Mouse (Mus musculus): ENCODE measurements around the gene Ckap2l.
A peak's percentile ranks its signal among the peaks of the same experiment; 100 is the strongest.

Ckap2l gene

DNA sequence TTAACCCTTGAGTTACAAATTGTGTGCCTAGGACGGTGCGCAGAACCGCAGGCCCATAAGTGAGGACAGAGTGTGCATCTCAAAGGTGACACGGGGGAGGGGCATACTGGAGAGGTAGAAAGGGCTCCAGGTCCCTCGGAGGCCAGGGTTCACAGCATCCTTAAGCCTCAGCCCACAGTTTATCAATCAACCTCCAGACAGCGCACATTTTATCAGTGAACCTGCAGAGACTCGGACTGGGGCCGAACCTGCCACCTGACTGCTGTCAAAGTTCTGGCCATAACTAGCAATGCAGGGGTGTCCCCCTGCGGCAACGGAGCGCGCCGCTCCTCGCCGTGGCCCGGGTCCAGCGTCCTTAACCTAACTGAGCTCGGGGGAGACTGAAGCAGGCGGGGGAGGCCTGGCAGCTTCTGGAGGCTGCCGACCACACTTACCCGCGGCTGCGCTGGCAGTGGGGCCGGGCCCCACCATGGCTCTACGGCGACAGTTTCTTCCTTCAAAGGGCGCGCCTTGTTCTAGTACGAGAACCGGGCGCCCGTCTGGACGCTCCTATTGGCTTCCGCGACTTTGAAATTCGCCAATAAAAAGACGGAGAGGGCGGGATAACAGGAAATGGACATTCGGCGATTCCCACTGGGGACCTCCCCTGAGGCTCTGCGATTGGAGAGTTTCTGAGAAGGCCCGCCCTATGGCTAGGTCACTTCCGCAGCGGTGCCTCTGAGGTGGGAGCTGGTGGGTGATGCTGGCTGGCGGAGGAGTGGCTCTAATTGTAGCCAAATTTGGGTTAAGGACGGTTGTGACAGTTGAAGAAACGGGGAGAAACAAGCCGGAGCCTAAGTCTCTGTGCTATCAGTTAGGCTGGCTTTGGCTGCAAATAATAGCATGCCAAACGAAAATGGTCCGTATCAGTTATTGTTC, at the start of gene Ckap2l:
Gene Ckap2l (minus strand): TSS at position 542 of the 918 bp plus-strand sequence.
- peak; percentile 98 for DNase-seq (ENCODE audit: low spot score)

DNA sequence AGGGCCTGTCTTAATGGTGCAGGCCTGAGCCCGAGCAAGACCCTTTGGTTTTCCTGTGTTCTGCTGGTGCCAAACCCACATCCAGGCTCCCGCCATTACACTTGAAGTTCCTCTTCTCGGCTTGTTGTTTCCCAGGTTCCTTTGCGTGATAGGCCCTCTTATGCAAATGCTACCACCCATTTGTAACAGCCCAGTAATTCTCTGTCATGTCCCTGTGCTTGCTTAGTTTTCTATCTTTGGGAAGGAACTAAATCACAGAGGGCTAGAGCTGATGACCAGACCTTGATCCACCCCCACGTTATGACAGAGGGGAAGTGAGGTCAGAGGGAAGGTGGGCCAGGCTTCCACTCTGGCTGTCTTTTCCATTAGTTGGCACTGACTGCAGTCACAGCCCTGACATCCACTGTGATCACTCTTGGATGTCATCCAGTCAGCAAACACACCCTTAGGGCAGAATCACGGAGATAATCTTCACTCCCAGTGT, 41.2 kb upstream of the Ckap2l start:
- no peak for DNase-seq (ENCODE audit: low spot score)

DNA sequence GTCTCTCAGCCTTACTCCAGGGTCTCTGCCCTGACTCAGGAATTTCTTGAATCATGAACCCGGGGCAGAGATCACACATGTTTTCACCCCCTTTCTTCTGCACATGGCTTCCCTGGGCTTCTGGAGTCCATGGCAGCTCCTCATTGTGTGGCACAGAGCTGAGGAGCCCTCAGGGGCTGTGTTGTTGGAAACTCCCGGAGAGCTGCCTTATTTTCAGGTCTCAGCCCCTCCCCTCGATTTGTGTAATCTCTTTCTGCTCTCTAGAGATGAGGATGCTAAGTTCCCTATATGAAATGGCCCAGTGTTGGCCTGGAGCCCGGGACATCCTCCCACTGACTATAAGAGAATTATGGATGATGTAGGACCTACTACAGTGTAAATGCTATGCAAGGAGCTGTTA, 36.5 kb upstream of the Ckap2l start:
- DNase-seq (ENCODE audit: low spot score): no peak

DNA sequence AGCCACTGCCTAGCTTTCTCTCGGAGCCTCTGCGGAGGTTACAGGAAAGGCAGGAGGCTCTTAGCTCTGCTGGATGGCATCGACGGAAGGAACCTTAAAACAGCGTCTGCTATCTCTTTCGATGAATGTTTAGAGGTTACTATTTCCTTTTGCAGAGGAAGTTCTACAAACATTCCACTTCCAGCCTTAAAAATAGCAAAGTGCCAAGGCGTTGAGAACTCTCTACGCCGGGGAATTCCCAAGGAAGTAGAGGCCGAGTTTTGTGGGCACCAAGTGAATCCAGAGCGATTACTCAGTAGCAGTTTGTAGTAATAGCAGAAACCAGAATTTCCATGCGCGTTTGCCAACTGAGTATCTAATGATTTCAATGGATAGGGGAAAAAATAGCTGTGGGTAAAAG, 33.5 kb upstream of the Ckap2l start:
- no peak for DNase-seq (ENCODE audit: low spot score)

DNA sequence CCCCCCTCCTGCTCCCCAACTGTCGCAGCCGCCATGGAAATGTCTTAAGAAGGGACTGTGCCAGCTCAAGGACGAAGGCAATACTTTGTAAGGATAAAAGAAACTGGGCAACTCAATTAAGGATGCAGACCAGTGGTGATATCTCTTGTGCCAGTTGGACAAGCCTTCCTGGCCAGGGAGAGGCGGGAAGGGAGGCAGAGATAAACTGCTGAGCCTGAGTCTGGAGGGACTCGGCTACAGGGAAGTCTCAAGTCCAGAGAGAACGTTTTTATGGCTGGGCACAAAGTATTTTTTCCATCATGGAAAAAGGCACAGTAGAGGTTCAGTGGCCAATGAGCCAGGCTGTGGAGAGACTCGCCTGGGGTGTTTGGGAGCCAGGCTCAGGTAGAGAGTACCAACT, 33.0 kb upstream of the Ckap2l start:
- no peak for DNase-seq (ENCODE audit: low spot score)

DNA sequence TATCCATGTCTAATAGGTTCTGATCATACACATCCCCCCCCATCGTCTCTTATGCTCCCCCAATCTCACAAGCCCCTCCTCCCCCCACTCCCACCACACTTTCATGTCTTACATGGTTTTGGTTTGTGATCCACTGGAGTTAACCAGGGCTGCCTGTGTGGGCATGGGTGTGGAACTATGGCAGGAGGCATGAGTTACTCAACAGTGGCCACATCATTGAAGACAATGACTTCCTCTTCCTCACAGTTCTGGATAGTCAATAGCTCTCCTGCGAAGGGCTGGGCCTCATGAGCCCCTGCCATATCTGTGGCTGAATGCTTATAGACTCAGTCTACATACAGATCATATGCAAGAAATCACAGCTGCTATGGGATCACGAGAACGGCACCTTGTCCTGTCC, 31.2 kb upstream of the Ckap2l start:
- no peak for DNase-seq (ENCODE audit: low spot score)

DNA sequence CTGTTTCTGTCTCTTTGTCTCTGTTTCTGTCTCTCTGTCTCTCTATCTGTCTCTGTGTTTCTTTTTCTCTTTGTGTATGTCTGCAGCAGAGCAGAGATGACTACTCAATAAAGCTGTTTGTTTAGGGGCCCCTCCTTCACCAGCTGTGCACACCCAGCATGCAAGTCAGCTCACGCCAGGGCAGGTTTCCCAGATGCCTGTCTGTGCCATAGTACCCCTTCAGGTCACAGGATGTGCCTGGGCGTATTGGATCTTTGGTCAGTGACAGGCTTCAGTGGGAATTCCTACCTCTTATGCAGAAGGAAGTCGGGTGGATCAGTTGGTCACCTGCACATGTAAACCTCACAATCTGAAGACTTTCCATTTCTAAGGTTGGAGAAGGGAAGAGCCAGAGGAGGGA, 27.2 kb upstream of the Ckap2l start:
- no peak for DNase-seq (ENCODE audit: low spot score)

DNA sequence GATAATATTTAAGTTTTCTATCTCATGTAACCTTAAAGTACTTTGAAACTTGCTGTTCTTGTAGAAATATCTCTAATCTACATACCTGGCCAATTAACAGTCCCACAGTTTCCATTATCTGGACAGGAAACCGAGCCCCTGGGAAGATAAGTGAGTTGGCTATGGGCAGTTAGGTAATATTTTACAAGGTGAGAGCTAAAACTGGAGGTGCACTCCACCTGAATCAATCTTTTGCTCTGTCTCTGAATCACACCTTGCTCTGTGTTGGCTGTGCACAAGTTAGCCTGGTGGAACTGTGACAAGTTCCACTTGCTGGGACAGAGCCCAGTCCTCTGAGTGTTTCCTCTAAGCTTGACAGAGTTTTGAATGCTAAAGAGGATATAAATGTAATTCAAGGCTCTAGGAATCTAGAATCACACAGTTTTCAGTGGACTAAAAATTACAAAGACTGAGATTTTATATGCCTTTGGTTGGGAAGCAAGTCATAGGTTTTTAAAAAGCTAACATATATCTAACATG, 25.2 kb upstream of the Ckap2l start:
- DNase-seq (ENCODE audit: low spot score): no peak

DNA sequence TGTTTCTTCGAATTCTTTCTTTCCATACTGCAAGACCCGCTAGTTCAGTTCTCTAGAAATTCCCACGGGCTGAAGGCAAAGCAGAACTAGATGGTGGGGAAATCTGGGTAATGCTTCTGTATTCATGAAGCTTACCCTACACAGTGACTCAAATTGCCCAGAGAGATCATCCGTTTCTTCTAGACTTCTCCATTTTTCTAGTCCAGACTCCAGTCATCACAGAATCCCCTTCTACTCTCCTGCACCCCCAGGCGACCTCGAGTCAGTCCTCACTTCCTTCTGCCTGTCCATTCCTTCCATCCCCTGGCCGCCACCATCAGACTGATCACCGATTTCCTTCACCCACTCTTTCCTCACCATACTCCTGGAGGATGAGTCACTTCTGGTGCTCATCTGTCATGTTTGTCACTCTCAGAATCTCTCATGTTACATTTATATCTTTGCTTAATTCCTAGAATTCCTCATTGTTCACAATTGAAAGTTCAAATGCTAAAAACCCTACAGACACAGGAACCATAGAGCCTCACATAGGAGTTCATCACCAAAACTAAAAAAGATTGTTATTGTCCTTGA, 23.1 kb upstream of the Ckap2l start:
- no peak for DNase-seq (ENCODE audit: low spot score)

DNA sequence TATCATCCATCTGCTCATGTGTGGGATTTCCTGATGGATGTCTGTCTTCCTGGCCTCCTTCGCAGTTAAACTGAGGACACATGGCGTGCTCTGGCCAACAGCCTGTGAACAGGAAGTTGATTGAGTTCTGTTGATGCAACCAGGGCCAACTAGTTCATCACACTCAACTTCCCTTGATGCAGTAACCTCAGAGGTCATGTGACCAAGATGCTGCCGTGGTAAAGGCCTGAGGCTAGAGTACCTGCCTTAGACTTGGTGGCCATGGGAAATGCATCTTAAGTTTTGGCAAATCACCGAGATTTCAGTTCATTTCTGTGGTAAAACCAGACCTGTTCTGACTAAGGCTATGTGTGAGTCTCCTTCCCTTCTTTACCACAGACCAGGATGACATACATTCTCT, 18.8 kb upstream of the Ckap2l start:
- DNase-seq (ENCODE audit: low spot score): peak; percentile 13

DNA sequence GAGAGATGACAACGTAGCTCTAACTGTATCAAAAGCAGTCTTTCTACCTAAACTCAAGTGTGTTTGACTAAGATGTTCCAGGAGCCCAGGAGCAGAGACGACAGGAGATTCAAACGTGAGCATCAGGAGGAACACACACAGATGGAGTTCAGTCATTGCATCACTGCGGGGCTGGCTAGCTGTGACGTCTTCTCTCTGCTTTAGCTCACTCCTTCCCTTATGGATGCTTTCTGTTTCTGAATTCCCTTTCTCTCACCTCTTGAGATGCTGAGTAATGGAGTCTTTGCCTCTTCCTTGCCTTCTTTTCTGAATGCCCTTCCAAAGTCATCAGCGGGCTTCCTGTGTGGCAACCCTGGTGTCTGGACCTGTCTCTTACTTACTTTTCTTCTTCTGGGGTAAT, 17.9 kb upstream of the Ckap2l start:
- no peak for DNase-seq (ENCODE audit: low spot score)

DNA sequence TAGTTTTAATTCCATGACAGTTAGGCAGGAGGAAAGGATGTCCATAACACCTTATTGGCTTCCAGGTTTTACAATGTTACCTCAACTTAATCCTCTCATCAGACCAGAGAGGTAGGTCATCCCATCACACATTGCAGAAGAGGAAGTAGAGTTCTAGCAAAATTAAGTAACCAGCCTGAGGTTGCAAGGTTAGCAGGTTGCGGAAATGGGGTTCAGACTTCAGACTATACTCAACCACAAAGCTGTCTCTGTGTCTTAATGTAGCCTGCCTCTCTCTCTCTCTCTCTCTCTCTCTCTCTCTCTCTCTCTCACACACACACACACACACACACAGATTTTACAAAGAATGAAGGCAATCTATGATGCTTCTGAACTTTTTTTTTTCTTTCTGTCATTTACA, 16.9 kb upstream of the Ckap2l start:
- DNase-seq (ENCODE audit: low spot score): peak; percentile 28

DNA sequence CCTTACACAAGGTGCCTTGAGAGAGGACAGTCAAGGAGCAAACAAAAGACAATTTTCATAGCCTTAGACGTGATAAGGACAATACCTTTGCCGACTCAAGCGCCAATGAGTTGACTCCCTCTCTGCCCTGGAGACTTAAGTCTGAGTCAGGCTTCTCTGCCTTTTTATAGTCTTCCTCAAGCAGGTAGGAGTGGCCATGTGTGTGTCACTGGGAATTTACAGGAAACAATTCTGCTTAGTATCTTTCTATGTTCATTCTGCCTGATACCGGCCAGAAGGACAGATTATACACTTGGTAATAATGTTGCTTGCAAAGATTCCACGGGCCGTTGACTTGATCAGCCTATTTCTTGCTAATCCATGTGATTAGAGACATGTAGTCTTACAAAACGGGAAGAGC, 12.8 kb upstream of the Ckap2l start, which contains the start of gene Il1a:
Gene Il1a (minus strand): TSS at position 137 of the 400 bp plus-strand sequence.
- DNase-seq (ENCODE audit: low spot score): no peak

DNA sequence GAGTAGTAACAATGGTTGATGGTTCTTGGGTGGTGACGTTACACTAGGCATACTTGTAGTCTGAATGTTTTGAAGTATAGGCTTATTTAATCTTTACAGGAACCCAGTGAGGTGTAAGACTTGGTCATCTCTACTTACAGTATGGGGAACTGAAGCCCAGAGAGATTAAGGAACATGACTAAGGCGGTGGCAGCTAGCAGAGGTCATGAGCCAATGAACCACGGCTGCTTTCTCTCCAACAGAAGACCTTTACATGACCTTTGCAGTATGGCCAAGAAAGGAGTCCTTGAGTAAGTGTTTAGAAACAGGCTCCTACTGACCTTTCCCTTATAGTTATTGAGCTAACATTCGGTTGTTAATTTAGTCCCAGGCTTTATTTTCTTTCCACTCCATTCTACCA, 9.0 kb upstream of the Ckap2l start:
- DNase-seq (ENCODE audit: low spot score): no peak

DNA sequence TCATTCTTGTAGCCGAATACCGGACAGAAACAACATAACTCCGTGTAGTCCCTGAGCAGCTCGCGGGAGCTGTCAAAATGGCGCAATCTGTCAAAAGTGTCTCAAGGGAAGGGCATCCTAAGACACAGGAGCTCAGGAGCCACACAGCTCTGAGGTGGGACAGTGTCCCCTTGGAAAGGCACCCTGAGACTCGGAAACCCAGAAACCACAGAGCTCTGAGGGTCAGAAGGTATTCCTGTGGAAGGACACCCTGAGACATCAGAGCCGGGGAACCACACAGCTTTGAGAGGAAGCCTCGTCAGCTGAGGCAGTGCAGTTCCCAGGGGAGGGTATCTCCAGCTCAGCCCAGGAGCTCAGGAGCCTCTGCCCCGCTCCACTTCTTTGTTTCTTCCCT, 574 bp upstream of the Ckap2l start:
- no peak for DNase-seq (ENCODE audit: low spot score)

DNA sequence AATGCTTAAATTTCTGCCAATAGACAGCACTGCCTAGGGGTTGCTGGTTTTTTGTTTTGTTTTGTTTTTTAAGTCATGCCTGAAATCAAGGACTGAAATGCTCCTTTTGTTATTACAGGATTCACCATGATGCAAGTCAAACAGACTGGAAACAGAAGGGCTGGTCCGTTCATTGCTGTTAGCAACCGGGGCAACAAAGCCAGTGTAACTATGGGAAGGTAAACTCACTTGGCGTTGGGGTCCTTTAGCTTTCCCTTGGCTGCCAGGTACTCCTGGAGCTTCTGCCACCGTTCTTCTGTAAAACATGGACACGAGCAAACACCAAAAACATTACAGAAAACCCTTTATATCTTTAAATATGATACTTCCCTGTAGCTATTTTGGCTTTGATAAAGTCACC, 926 bp downstream of the Ckap2l start:
- DNase-seq (ENCODE audit: low spot score): no peak

DNA sequence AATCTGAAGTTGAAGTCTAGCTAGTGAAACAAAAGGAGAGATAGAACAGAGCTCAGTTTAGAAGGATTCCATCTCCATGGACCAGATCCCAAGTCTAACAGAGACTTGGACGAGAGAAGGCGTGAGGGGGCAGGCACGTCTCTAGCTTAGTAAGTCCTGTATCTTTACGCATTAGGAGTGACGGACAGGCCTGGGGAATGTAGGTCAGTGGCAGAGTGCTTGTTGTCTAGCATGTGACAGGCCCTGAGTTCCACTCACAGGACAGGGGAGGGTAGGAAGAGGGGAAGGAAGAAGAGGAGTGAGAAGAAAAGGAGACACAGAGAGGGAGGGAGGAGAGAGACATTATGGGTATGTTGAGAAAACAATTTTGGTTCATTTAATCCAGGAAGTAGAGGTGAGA, 1.9 kb downstream of the Ckap2l start:
- no peak for DNase-seq (ENCODE audit: low spot score)

DNA sequence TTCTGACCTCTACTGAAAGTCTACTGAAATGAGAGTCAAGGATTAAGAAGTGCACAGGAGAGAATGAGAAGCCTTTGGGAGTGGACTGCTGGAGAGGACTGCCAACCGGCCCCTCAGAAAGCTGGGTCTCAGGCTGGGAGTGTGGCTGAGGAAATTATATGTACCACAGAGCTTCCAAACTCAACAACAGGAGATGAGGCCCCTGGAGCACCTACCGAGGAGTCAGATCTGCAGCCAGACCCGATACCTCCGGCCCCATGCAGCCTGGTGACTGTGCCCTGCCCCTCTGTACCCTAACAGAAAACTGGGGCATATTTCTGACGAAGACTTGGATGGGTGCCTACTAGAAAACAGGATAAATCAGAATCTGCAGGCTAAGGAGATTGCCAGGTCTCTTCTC, 23.2 kb downstream of the Ckap2l start:
- DNase-seq (ENCODE audit: low spot score): no peak

DNA sequence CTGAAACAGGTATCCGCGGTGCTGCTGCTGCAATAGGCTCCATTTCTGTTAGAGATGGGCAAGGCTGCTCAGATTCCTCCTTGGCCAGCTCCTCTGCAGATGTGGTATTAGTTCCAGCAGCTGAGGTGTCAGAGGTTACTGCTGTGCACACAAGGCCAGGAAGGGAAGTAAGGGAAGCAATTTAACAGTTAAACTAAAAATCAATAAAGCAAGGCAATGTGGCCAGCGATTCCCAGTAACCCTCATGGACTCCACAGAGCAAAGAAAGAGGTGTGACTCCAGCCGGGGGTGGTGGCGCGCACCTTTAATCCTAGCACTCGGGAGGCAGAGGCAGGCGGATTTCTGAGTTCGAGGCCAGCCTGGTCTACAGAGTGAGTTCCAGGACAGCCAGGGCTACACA, 26.4 kb downstream of the Ckap2l start:
- DNase-seq (ENCODE audit: low spot score): no peak

DNA sequence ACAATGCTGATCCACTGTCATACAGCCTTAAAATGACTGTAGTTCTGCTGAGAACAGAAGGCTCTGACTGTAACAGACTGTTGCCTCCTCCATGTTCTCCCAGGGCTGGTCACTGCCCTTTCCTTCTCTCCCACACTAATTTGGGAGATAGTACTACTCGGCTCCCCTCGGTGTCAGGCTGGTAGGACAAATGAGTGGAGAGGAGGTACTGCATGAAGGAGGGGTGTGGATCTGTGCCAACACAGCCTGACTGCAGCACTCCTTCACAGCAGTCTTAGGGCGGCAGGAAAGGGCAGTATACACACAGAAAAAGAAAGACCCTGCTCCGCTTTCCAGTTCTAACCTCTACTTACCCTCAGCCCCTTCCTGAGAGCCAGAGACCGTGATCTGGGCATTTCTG, 27.0 kb downstream of the Ckap2l start:
- DNase-seq (ENCODE audit: low spot score): no peak

DNA sequence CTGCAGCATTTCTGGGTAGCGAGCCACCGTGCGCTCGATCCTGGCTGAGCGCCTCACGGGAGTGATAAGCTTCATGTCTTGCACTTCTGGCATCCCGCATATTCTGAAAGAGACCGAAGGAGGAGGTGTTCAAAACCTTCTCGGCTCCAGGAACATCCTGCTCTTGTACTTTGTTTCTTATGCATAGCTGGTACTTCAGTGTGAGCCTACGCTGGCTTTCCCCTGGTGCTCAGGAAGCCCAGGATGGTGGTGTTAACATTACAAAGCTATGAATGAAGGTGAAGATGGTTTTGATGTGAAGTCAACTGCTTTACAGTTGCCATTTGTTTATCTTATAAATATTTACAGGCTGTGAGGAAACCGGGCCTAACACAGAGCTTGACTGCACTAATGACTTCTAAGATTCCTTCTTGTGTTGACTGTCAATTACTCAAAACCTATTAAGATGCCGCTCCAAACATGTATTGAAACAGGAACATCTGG, 27.8 kb downstream of the Ckap2l start:
- no peak for DNase-seq (ENCODE audit: low spot score)

DNA sequence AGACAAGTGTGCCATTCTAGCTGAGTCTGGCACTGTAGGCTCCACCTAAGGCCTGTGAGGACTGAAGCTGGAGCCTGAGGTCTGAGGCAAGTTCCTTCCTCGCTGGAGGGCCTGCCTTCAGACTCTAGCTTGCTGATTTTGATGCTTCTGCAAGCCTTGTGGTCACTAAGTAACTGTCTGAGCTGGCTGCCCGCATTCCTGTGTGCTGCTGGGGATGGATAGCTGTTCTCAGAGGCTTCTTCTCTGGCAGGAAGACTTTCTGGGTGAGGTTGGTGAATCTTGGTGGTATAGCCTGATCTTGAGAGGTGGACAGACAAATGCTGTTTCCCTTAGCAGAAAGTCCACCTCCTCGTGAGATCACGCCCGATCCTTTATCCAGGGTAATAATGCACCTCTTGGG, 29.3 kb downstream of the Ckap2l start:
- DNase-seq (ENCODE audit: low spot score): no peak

DNA sequence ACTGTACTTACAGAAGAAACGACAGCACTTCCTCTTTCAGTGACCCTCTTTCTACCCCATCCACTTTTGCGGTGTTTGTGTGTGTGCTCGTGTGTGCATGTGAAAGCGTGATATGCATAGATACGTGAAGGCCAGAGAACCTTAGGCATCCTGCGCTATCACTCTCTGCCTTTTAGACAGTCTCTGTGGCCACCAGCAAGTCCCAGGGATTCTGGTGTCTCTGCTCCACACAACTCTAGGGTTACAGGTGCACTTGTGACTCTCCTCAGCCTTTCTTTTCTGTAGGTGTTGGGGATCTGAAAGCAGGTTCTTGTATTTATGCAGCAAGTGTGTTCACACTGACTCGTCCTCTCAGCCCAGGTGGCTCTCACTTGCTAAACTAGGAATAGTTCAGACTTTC, 31.7 kb downstream of the Ckap2l start:
- no peak for DNase-seq (ENCODE audit: low spot score)
